Mouse (Mus musculus) thymus, postnatal 10 days (tissue): ENCODE data around the gene Rmdn2.

Source experiments
- DNase-seq, 2 experiments: peaks; one replicate each; pipeline ENCODE4 v3.0.0; 2021; ENCODE audit warnings: low spot score in 2 of 2

Gene Rmdn2

DNA sequence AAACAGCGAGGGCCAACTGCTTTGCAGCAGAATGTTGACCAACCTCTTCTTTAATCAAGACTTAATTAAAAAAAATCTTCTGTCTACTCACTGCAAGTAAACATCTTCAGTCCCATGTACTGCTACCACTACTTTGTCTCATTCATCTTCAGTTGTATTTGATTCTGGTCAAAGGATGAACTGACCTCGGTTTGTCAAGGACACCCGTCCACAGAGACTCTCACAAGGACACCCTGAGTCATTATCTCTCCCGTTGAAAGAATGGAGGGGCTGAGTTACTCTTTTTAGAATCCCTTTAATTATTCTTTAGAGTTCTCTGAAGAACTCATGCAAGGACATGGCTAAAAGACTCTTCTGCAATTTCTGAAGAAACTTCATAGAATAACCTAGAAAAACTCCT lies at the start of gene Rmdn2:
Rmdn2 (plus strand) TSS at position 319 of the 400 bp plus-strand sequence.
- DNase-seq: no peak

GRCm38 (mm10) chr17:79563067-79563620 lies 48.5 kb upstream of the Rmdn2 start:
- DNase-seq: no peak

GRCm38 (mm10) chr17:79563721-79564120 lies 47.9 kb upstream of the Rmdn2 start:
- DNase-seq: no peak

GRCm38 (mm10) chr17:79565241-79565961 lies 46.3 kb upstream of the Rmdn2 start:
- DNase-seq: no peak

DNA sequence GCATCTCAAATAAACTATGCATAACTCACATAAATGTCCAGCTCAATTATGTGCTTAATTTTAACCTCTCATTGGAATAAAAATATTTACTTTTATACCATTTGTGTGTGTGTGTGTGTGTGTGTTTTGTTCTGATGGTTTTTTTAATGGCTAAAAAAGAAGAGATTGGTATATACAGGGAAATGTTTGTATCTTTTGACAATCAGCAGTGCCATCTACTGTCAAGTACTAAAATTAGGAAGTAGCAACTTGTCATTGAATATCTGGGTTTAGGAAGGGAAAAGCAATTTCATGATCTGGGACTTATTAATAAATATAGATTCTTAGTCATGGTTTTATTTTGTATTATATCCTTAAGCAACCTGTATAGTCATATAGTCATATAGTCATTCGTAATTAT lies 43.3 kb upstream of the Rmdn2 start:
- no peak for DNase-seq

DNA sequence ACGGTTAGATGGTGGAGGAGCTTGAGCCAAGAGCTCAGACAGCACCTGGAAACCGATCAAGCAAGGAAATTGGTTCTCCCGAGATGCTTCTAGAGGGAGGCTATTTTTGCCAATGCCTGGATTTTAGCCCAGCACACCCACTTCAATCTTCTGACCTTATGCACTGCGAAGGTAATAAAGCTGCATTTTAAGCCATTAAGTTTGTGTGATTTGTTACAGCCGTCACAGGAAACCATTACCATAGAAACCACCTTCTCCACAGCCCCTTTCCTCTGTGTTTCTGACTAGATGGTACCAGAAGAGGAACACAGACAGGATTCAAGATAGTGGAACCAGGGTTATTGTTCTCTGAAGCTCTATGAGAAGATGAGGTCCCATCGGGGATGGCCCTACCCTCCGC lies 33.3 kb upstream of the Rmdn2 start:
- DNase-seq: no peak

DNA sequence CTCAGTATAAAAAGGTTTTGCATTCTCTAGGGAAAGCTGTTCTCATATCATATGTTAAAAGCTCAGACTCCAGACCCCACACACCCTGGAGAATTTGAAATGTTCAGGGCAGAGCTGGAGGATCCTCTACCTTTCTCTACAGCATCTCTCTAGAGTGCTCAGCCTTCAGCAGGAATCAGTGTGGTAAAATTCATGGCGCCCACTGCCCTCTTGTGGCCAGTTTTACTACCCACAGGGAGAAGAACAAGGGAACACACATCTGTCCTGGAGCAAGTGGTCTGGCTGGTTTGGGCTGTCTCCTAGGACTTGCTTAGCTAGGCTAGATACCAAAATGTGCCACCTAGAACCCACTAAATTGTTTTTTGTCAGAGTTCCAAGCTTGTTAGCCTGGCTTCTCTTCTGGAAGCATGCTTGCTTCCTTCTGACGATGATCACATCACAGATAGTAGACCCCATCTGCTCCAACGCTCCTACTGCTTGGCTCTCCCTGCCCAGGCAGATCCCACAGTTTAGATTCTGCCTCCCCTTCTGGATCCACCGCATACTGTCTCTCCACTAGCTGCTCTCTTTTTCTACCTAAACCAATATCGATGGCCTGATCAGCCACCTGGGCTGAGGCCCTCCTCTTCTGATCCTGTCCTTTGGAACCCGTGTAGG lies 31.3 kb upstream of the Rmdn2 start:
- DNase-seq: peak; percentile 29 to 64

GRCm38 (mm10) chr17:79583466-79583865 lies 28.2 kb upstream of the Rmdn2 start:
- DNase-seq: no peak

DNA sequence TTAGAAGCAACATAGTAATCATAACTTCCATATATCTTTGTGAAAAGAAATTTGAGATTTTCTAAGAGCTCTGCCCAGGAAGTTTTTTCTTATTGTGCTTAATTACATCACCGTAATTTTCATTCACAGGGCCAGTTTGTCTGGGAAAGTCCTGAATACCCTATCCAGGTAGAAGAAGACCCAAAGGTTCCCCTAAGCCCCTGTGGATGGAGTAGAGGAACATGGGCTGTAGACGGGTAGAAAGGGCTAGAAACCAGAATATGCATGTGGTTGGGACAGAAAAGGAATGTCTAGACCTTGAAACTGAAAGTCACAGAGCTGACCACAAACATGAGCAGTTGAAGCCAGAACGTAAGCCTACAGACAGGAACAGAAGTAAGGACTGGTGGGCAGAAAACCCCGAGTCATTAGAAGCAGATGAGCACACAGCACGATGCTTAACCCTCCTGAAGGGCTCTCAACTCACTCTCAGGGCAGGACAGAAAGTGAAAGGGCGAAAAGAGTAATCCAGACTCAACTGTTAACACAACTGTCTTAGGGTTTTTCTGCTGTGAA lies 27.3 kb upstream of the Rmdn2 start:
- DNase-seq: no peak

- DNase-seq: no peak
Observed at GRCm38 (mm10) chr17:79589913-79590312, 21.8 kb upstream of the Rmdn2 start.

DNA sequence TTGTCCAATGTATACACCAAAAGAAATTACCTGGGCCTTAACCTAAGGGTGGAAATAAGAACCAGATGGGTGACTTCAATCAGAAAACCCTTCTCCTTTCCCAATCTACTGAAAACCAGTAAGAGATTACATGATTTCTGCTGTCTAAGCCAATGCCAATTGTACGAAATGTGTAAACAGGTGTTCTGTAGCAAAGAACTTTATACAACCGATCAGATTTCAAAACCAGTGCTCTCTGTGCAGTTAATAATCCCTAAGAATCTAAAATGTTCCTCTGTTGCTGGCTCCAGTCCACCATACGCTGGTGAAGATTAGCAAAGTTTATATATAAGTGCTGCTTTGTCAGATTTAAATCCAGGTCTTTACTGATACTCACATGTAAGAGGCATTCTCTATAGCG lies 15.7 kb upstream of the Rmdn2 start:
- DNase-seq: no peak

GRCm38 (mm10) chr17:79598151-79598550 lies 13.5 kb upstream of the Rmdn2 start:
- no peak for DNase-seq

DNA sequence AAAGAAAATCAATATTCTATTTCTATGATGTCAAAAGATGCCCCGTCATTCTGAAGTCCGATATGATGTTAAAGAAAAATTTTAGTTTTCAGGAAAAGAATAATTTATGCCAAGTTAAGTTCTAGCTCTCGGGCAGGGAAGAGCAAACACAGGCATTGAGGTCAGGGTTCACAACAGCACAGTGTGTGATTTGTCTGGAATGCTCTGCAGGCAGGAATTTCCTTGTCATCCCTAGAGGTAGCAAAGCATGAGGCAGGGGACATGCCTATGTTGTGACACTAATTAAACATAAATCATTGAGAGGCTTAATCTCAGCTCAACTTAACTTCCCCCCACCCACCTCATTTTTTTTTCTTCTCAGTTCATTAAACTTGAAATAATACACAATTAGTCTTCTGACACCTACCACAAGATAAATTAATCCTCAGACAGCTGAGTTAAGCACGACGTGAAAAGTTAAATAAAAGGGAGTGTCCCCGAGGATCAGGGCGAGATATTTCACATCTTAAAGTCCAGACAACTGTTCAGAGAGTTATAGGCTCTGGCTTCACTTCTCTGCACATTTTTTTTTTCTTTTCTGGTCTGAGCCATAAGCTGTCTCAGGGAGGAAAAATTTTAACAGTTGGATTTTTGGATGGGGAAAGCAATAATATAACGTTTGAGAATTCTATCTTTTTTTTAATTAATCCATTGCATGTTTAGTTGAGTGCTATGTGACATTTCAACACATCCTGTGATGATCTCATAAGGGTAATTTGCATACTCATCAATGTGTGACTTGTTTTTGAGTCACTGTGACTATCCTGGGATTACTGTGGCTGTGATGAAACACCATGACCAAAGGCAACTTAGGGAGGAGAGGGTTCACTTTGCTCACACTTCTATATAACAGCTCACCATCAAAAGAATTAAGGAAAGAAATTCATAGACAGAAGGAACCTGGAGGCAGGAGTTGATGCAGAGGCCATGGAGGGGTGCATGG lies 12.8 kb upstream of the Rmdn2 start:
- no peak for DNase-seq

- no peak for DNase-seq
Observed at GRCm38 (mm10) chr17:79600108-79600507, 11.6 kb upstream of the Rmdn2 start.

- DNase-seq: no peak
Observed at GRCm38 (mm10) chr17:79602381-79602780, 9.3 kb upstream of the Rmdn2 start.

DNA sequence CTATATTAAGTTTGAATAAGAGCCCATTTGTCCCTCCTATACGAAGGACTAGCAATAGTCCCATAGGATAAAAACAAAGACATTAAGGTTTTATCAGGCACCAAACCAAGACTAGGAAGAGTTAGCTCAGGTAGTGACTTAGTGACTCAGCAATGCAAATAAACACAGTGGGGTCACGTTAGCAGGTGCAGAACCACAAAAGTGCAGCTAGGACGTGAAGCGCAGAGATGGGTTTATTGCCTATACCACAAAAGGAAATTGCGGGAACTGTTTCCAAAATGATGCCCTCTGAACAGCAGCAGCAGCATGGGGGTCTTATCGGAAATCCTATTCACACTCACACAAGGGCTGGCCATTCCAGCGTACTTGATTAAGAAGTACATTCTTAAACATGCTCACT lies 8.2 kb upstream of the Rmdn2 start:
- peak; percentile 12 to 16 for DNase-seq

GRCm38 (mm10) chr17:79605794-79606193 lies 5.9 kb upstream of the Rmdn2 start:
- DNase-seq: no peak

- DNase-seq: no peak
Observed at GRCm38 (mm10) chr17:79609697-79610096, 2.0 kb upstream of the Rmdn2 start.

DNA sequence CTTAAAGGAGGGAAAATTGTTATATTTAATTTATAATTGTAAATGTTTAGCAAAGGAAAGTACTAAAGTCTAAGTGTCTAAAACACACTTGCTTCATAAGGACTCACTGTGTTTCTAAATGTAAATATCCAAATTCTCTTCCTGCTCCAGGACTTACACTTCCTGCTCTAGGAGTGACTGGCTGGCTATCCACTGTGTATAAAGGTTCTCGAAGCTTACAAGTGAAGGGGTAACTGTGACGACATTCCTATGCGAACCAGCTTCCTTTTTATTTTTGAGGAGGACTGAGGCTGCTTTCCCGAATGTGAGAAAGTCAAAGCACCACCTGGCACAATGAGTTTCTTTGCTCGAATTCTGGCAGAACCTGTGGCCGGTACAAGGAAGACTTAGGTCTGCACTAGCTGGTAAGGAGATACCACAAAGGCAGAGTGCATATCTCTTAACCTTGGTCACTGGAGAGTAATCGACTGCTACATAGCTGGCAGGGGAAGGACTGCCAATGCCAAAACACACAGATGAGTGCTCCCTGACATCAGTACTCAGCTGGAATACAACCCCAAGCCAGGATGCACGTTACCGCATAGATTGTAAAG lies 1.4 kb upstream of the Rmdn2 start:
- no peak for DNase-seq

DNA sequence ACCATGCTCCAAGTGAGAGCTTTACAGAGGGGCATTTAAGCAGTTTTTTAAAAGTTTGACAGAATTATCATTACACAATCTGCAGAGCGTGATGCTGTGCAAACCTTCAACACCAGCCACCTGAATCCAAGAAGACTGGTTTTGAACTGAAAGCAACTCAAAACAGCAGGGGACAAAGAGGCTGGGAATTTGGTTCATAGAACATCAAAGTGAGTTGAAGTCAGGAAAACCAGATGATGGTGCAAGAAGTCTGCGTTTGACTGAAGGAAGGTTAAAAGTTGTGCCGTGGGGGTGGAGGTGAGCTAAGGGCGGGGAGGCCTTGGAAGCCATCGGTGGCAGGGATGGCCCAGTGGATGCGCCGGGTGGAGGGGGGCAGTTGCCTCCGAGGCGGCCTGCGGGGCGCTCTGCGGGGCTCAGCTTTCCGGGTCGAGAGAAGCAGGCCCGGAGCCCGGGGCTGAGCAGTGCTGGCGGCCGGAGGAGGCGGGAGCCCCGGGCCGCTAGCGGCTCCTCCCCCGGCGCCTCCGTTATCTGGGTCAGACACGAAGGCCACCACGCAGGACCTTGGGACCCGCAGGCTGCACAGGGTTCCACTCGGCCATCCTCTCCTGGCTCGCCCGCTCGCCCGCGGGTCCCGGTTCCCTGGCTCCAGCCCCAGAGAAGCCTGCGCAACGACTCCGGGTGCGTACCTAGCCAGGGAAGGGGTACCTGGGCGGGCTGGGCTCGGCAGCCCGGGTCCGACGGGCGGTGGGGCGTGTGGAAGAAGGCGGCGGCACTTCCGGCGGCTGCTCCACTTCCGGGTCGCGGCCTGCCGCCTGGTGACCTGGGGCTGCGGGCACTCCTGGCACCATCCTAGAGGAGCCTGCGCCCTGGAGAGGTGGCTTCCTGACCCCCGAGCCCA lies 3.3 kb downstream of the Rmdn2 start:
- DNase-seq: peak; percentile 61 to 71
